Mouse (Mus musculus): ENCODE results near the gene Klhl22.

Klhl22 gene

DNA sequence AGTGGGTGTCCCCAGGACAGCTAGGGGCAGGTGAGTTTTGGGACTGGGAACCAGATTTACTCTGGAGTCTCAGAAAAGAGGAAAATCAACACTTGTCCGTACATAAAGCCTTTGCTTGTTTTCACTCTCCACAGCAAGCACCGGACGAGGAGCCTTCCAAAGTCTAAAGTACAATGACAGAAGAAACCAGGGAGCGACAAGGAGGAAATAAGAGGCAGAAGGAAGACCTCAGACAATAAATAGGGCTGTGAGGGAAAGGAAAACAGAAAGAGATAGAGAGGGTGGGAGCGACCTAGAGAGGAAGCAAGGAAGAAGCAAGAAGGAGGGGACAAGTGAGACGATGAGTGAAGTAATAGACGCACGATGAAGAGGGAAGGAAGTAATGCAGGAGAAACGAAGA is 516 bp upstream of the Klhl22 start:
- DNase-seq = no peak

DNA sequence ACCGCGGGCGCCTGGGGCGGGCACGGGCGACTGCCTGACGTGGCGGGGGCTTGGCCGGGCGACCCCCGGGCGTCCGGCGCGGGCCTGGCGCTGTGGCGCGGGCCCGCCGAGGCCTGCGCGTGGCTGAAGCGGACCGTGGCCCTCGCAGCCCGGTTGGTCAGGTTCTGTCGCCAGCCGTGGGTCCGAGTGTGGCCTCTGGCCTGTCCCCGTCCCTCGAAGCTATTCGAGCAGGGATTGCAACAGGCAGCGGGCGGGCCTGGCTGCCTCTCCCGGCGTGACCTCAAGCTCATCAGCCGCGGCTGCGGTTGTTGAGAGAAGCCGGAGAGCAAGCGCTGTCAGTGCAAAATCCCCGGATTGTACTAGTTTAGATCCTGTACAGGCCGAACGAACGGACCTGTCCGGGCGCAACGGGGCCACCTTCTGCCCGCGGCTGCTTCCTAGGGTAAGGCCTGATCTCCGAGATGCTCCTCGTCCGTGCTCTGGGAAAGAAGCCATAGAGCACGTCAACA is 449 bp downstream of the Klhl22 start:
- peak; percentile 58 for DNase-seq

DNA sequence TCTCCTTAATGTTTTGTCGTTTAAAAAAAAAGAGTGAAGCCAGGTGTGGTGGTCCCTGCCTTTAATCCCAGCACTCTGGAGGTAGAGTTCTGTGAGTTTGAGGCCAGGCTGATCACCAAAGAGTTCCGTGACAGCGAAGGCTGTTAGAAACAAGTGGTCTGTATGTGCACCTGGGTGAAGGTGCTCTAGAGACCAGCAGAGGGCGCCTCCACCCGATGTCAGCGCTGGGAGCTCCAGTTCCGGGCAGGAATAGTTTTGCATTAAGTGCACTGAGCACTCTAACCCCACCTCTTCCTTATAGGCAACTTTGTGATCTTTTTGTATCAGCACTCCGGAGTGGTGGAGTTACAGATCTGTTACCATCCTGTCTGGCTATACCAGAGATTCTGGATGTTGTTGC is 1.2 kb downstream of the Klhl22 start:
- DNase-seq = peak; percentile 67

DNA sequence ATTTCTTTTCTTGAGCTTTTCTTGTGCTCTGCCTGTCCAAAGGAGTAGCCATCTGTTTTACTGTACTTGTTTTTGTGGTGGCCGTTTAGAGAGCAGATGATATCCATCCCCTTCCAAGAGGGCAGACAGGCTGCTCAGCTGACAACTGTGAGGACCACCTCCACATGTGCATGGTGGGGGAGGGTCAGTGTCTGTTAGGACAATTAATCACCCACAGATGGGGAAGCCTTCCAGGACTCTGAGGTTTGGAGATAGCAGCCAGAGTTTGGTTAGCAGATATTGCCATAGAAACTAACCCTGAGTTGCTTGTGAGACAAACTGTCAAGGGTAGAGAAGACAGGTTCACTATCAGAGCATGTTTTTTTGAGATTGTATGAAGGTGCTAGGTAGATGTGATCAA is 1.7 kb downstream of the Klhl22 start:
- no peak for DNase-seq

DNA sequence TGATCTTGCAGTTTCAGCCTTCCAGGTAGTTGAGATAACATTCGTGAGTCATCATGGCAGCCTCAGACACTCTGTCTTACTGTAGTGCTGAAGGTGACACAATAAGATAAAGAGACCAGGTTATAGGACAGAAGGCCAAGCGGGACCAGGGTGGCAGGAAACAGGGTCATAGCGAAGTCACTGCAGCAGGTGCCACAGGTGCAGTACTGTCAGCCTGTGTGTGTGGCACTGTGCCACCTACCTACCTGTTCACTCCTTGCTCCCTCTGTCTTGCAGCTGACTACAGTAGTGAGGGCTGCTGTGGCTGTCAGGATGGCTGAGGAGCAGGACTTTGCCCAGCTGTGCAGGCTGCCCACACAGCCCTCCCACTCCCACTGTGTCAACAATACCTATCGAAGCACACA is 4.7 kb downstream of the Klhl22 start:
- DNase-seq = no peak

DNA sequence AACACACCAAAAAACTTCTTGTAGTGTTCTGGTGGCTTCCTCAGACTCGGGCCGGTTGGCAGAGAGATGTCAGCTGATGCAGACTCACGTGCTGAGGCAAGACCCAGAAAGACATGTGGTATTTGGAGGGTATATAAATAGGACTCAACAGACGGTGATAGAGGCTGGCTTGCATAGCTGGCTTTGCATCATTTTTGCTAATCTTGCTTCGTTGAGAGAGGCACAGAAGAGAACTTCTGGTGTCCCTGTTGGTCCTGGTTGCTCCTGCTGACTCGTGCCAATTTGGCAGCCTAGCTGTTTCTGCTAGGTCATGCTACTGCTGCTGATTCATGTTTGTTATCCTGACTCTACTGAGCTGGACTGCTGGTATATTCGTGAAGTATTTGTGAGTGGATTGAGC is 9.4 kb downstream of the Klhl22 start:
- DNase-seq = no peak

DNA sequence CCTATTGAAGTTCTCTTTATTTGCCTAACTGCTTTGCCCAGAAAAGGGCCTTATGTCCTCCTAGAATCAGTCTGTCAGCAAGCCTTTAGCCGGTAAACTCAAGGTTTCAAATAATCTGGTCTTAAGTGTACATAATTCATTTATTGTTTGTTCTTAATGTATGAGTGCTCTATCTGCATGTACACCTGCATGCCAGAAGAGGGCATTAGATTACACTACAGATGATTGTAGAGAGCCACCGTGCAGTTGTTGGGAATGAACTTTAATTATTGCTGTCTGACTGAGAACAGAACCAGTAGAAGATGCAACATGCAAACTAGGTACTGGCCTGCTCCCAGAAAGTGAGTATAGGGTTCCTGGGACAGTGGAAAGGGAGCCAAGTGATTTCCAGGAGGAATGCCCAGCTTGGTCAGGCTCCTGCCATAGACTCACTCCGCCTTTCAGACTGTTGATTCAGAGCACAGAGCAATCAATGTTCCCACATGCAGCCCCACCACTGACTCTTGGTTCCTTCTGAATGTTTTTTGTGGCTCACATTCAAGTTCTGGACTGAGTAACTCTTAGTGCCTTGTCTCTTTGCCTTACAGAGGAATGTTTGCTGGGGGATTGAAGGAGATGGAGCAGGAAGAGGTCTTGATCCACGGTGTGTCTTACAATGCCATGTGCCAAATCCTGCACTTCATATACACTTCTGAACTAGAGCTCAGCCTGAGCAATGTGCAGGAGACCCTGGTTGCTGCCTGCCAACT is 11.9 kb downstream of the Klhl22 start:
- DNase-seq = no peak

DNA sequence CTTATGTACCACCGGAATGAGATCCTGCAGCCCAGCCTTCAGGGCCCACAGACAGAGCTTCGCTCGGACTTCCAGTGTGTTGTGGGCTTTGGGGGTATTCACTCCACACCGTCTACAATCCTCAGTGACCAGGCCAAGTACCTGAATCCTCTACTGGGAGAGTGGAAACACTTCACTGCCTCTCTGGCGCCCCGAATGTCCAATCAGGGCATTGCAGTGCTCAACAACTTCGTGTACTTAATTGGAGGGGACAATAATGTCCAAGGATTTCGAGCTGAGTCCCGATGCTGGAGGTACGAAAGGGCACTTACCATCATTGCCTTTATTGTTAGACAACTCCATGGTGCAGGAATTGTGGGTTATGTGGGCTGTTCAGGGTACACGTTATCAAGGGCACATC is 17.4 kb downstream of the Klhl22 start:
- DNase-seq = peak; percentile 71

DNA sequence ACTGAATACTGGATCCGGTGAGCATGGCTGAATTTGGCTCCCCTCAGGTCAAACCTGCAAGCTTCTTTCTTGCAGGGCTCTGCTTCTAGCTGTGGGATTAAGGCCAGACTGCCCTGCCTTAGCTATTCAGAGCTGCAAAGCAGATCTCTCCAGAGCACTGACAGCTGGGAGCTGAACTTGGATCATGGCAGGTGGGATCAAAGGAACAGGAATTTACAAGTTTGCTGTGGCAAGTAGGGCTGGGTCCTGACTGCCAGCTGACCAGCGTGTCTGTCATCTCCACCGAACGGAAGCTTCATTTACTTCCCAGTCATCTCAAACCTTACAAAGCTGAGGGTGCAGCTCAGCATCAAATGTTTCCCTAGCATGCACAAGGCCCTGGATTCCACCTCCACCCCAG is 18.8 kb downstream of the Klhl22 start:
- DNase-seq = no peak

DNA sequence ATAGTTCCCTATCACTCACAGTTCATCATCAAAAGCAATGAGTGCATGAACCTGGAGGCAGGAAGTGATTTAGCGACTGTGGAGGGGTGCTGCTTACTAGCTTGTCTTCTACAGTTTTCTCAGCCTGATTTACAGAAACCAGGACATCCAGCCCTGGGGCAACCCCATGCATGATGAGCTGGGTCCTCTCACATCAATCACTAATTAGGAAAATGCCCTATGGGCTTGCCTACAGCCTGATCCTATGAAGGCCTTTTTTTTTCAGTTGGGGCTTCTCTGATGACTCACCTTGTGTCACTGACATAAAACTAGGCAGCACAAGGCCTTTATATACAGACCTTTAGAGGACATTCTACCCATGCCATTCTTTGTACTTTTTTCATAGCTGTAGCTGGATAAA is 20.3 kb downstream of the Klhl22 start:
- DNase-seq = no peak

DNA sequence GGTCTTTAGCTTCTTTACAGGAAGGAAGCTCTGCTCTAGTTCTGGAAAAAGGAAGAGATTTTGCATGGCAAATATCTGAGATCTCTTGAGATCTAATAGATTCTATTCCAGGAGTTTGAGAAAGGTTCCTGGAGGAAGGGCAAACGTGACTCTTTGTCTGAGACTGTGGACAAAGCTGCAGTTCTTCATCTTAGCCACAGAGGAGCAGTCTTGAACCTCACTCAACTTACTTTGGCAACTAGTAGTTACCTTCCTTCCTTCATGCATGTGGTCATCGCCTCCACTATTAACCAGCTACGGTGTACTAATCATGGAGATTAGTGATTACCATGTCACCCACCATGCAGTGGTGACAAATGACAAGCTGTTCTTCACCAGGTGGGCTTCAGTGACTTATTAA is 25.9 kb downstream of the Klhl22 start:
- no peak for DNase-seq

DNA sequence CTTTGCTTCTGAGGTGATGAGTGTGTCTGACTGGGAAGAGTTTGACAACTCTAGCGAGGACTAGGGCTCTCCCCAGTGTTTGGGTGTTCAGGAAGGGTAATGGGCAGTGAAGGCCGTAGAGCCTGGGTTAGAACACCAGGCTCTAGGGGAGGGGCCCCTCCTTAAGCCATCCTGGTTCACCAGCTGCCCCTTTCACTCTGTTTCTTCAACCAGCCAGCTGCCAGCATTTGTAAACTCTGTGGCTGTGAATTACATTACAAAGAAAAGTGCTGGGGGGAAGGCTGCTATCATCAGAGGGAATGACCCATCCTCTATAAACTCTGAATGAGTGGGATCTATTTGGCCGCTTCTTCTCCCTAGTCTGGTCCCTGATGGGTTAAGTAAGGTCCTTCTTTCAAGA is 33.3 kb downstream of the Klhl22 start:
- no peak for DNase-seq

DNA sequence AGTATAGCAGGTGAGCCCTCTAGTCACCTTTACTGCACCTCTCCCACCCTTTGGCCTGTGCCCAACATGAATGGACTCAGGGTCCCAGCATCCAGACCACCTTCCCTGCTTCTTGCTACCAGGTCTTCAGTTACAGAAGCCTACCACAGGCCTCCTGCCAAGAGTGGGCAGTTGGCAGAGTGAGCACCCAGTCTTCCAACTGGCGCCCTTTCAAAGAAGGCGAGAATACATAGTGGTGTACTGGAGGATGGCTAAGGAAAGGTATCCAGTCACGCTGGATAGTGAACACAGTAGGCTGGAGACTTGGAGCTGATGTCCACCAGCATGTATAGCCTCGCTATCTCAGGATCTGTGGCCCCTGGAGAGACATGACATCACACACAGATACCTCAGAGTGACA is 34.6 kb downstream of the Klhl22 start:
- DNase-seq = no peak

DNA sequence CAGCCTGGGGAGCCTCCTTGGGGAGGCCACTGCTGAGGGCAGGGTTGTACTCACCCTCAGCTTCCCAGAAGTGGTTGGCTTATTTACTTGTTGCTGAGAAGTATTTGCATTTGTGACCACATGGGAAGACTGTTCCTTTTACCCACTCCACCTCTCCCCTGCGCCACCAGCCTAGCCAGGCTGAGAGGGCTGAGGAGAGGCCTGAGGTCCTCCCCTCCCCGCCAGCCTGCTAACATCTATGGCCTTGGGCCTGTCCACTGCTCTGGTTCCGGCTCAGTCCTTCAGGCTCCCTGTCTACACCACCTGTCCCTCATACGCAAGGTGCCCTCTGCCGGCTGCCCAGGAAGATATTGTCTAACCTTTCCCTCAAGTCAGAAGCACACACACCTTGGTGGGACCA is 36.2 kb downstream of the Klhl22 start:
- DNase-seq = no peak

DNA sequence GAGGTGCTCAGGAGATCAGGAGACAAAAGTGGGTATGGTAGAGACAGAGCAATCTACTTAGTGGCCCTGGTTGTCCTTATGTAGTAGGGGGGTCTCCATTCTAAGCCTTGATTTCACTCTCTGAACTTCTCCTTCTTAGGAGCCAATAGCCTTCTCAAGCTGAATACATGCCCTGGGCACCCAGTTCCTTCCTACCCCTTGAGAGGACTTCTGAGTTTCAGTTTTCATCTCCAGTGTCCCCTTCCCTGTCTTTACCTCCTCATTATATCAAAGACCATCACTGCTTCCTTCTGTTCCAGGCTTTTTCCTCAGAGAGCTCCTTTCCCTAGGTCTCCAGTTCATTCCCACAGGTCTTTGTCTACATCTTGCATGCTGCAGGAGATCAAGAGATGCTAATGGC is 37.1 kb downstream of the Klhl22 start:
- no peak for DNase-seq

DNA sequence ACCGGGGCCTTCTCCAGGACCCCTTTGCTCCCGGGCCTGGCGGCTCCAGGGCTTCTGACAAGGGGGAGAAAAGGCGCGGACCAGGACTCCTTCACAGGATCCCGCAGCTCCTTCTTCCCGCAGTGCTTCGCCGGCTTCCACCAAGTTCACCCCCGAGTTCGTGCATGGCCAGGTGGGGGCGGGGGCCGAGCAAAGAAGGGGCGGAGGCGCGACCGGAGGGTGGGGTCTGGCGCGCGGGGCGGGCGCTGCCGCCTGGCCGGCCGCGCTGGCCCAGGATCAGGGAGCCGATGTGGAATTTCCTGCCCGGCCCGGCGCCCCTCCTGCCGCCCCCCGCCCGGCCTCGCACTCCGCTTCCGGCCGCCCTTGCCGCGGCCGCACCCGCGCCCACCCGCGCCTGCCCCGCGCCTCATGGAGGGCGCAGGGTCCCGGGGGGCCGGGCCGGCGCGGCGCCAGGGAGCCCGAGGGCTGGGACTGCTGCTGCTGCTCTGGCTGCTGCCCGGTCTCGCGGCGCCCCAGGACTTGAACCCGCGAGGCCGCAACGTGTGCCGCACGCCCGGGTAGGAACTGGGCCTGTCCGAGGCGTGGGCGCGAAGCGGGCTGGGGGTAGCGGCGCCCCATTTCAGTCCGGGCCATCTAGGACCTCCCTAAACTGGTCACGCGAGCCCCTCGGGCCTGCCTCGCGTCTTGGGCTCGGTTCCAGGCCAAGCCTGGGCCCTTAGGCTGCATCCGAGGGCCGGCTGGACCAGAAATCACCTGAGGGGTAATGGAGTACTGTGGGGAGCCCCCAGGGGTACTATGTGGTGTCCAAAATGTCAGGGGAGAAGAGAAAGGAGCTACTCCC is 37.8 kb downstream of the Klhl22 start, which contains the start of gene Scarf2:
TSS of gene Scarf2 (plus strand) at position 312 of the 841 bp plus-strand sequence.
- DNase-seq = peak; percentile 39

DNA sequence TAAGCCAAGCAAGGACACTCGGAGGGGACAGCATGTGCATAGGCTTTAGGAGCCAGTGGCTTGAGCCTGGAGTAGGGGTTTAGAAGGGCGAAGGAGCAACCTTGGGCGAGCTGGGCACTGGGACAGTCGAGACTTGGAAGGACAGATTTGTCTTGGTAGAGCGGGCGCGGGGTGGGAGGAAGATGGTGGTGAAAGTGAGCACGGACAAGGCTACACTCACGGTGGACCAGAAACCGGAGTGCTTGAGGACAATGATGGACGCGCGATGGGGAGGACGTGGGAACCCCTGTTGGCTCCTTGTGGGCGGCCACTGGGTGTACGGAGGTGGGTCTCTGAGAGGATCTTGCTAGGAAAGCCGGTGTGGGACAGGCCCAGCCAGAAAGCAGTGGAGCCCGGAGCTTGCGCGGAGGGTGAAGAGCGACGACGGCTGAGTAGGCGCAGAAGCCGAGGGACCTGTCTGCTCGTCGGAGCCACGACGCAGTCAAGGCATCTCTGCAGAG is 38.4 kb downstream of the Klhl22 start:
- DNase-seq = peak; percentile 47

DNA sequence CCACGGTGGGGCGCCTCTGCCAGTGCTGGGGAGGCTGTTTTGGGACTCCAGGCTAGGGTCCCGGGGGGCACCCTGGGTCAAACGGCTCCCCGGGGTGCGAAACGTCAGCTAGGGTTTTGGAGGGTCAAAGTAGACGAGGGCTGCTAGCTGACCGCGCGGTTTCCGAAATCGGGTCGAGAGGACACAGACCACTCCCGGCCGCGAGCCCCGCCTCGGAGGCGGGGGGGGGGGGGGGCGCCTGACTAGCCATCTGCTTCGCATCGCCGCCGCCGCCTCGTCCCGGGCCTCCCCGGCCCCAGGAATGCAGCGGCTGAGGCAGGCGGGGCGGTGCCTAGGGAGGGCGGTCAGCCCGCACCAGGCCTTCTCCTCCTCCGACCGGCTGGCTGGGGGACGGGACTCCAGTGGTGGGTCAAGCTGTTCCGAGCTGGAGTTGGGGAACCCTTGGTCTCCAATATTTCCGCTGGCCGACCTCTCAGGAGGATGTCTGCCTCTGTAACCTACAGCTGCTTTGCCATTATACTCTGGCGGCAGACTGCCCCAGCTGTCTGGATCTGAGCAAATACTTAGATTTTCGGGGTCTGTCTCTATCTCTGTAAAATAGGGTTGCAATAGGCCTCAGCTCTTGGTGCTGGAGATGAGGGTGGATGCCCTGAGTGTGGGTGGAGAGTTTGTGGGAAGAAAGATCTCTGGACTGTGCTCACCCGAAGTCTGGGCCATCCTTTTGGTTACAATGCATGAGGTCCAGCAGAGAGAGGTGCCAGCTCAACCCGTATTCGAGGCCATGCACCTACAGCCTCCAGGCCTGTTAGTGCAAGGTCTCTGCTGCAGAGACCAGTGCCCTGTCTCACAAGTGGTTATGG is 39.1 kb downstream of the Klhl22 start:
- DNase-seq = peak; percentile 19

DNA sequence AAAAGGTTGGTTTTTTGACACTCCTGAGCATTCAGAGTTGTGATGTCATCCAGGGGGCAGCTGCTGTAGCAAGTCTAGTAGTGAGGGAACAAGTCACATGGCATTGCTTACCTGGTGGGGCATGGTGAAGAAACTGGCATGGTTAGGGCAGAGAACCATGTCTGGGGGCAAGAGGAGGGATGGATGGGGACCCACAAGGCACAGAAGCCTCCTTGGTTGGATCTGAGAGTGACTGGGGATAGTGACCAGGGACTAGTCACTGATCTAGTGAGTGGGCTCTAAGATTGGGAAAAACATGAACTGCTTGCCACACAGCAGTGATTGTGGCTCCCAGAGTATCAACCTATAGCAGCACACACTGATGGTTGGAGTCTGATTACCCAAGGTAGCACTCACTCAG is 40.2 kb downstream of the Klhl22 start:
- DNase-seq = no peak

DNA sequence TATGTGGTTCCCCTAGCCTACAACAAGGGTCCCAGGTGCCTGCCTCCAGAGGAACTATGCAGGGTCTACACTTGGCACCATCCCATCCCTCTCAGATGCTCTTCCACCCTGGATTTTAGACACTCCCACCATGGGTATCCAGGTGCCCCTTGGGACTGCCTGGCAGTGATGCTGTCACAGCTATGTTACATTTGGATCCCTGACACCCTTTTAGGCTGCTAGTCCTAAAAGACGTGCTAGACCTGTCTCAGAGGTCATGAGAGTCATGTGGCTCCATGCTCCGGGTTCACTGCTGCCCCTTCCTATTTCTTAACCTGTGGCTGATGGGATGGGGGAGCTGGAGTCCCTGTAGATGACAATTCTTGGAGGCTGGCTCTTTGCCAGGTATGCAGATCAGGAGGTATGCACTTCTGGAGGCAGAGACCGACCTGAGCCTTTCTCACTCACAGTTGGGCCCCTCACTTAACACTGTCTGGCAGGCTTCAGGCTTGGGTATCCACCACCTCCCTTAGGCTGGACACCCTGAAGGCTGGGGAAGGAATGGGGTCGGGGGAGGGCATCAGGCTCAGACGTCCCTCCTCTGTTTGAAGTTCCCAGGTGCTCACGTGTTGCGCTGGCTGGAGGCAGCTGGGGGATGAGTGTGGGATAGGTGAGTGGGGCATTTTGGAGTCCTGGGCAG is 42.5 kb downstream of the Klhl22 start:
- DNase-seq = no peak

DNA sequence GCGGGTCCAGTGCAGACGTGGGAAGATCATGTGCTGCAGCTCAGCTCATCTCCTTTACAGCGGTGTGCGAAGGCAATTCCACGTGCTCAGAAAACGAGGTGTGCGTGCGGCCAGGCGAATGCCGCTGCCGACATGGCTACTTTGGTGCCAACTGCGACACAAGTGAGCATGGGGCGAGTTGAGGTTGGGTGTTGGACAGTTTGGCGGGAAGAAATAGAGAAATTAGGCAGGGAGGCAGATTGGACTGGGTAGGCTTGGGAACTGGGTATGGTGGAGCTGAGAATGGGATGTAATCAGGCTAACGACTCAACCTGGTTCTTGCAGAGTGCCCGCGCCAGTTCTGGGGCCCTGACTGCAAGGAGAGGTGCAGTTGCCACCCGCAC is 43.0 kb downstream of the Klhl22 start:
- DNase-seq = no peak
